Mouse (Mus musculus): Measurements from ENCODE around the gene Eepd1. TPM values are rescaled to one million over a fixed set of nuclear protein-coding genes. Genes with fewer than 3 reads are reported as not detected.

The Eepd1 gene
- total and polyA plus RNA-seq, 3 experiments: 0.85 to 1.6 TPM; not detected in 1

GRCm38 (mm10) chr9:25513050-25513449 is 31.7 kb downstream of the Eepd1 start:
- Histone ChIP-seq H3K9me3 (replicated peaks; ENCODE audit: insufficient read depth, low read length) (no peaks in the 10 kb centered on the region), H3K4me1 (ENCODE audit: control insufficient read depth in 1 of 2, insufficient read depth in 2 of 2, low read length in 2 of 2) (peaks cover 0 to 4% of the 10 kb centered on the region in 2 experiments; a peak in 1 of 4 replicates)
- TF ChIP-seq RCOR1 (IDR thresholded peaks at IDR 0.05; ENCODE audit: low read depth, low read length) (no peak), CHD1 (IDR thresholded peaks at IDR 0.05; ENCODE audit: low read depth, low read length) (no peak), TCF12 (IDR thresholded peaks at IDR 0.05; ENCODE audit: low read depth, low read length) (no peak), ETS1 (IDR thresholded peaks at IDR 0.05; ENCODE audit: low read depth, low read length) (no peak), CTCF (IDR thresholded peaks at IDR 0.05 in 2 of 3, conservative IDR thresholded peaks at IDR 0.05 in 1 of 3; ENCODE audit: control insufficient read depth in 1 of 3, insufficient read depth in 1 of 3, low read depth in 2 of 3, low read length in 3 of 3, poor library complexity in 1 of 3, severe bottlenecking in 1 of 3) (no peak), USF2 (IDR thresholded peaks at IDR 0.05; ENCODE audit: borderline replicate concordance in 1 of 2, insufficient read depth in 1 of 2, low read depth in 1 of 2, low read length in 2 of 2) (no peak)

GRCm38 (mm10) chr9:25513556-25513955 is 32.2 kb downstream of the Eepd1 start:
- Histone ChIP-seq H3K27me3 (ENCODE audit: control insufficient read depth in 1 of 2, insufficient read depth in 2 of 2, low read length in 2 of 2) (no peaks in the 10 kb centered on the region), H3K4me1 (ENCODE audit: control insufficient read depth in 1 of 2, insufficient read depth in 2 of 2, low read length in 2 of 2) (peaks cover 0 to 4% of the 10 kb centered on the region in 2 experiments; a peak in 1 of 4 replicates), H3K4me3 (ENCODE audit: control insufficient read depth in 1 of 2, insufficient read depth in 1 of 2, low read depth in 2 of 2, low read length in 2 of 2) (no peak overlapping the region), H3K9me3 (replicated peaks; ENCODE audit: insufficient read depth, low read length) (no peaks in the 10 kb centered on the region), H3K79me2 (ENCODE audit: control insufficient read depth, insufficient read depth, low read length, poor library complexity) (no peaks in the 10 kb centered on the region), H3K36me3 (ENCODE audit: control insufficient read depth in 1 of 2, insufficient read depth in 2 of 2, low read length in 2 of 2) (peaks cover 0 to 2% of the 10 kb centered on the region in 2 experiments; a peak in 2 of 4 replicates), H3K9ac (ENCODE audit: control insufficient read depth, low read depth, low read length, poor library complexity, severe bottlenecking) (no peak overlapping the region), H3K27ac (ENCODE audit: control insufficient read depth, low read depth, low read length) (no peak overlapping the region)
- no peak for DNase-seq (ENCODE audit: low read depth, low spot score)
- TF ChIP-seq JUND (IDR thresholded peaks at IDR 0.05; ENCODE audit: low read depth, low read length) (no peak), E2F4 (IDR thresholded peaks at IDR 0.05; ENCODE audit: borderline replicate concordance, low read depth, low read length) (no peak), RAD21 (IDR thresholded peaks at IDR 0.05; ENCODE audit: low read depth, low read length) (no peak), BHLHE40 (IDR thresholded peaks at IDR 0.05; ENCODE audit: borderline replicate concordance, low read depth, low read length) (no peak), KAT2A (conservative IDR thresholded peaks at IDR 0.05; ENCODE audit: low read depth, low read length) (no peak), USF1 (IDR thresholded peaks at IDR 0.05; ENCODE audit: low read depth, low read length) (no peak), MAZ (IDR thresholded peaks at IDR 0.05; ENCODE audit: low read depth, low read length) (no peak), RCOR1 (IDR thresholded peaks at IDR 0.05; ENCODE audit: low read depth, low read length) (no peak), POLR2AphosphoS5 (IDR thresholded peaks at IDR 0.05; ENCODE audit: borderline replicate concordance, low read depth, low read length) (no peak), MYC (IDR thresholded peaks at IDR 0.05; ENCODE audit: low read depth, low read length) (no peak), GABPA (IDR thresholded peaks at IDR 0.05; ENCODE audit: low read depth, low read length) (no peak), ZKSCAN1 (IDR thresholded peaks at IDR 0.05; ENCODE audit: low read depth, low read length) (no peak), POLR2A (IDR thresholded peaks at IDR 0.05; ENCODE audit: control insufficient read depth in 1 of 2, insufficient read depth in 1 of 2, low read depth in 1 of 2, low read length in 2 of 2, poor library complexity in 1 of 2) (no peak), ZC3H11A (IDR thresholded peaks at IDR 0.05; ENCODE audit: low read depth, low read length) (no peak), ETS1 (IDR thresholded peaks at IDR 0.05; ENCODE audit: low read depth, low read length) (no peak), USF2 (IDR thresholded peaks at IDR 0.05; ENCODE audit: borderline replicate concordance in 1 of 2, insufficient read depth in 1 of 2, low read depth in 1 of 2, low read length in 2 of 2) (no peak)

More at GRCm38 (mm10) chr9:25513050-25513449, 31.7 kb downstream of the Eepd1 start:
- no peaks in the 10 kb centered on the region for H3K79me2 ChIP-seq (ENCODE audit: control insufficient read depth, insufficient read depth, low read length, poor library complexity)
- no peak for DNase-seq (ENCODE audit: low read depth, low spot score)
- no peaks in the 10 kb centered on the region for H3K27me3 ChIP-seq (ENCODE audit: control insufficient read depth in 1 of 2, insufficient read depth in 2 of 2, low read length in 2 of 2)
- H3K9ac ChIP-seq (ENCODE audit: control insufficient read depth, low read depth, low read length, poor library complexity, severe bottlenecking): no peak overlapping the region
- H3K36me3 ChIP-seq (ENCODE audit: control insufficient read depth in 1 of 2, insufficient read depth in 2 of 2, low read length in 2 of 2): peaks cover 0 to 2% of the 10 kb centered on the region in 2 experiments; a peak in 2 of 4 replicates
- no peak overlapping the region for H3K27ac ChIP-seq (ENCODE audit: control insufficient read depth, low read depth, low read length)
- no peak overlapping the region for H3K4me3 ChIP-seq (ENCODE audit: control insufficient read depth in 1 of 2, insufficient read depth in 1 of 2, low read depth in 2 of 2, low read length in 2 of 2)
